Mouse (Mus musculus): ENCODE results near the gene Gm4756. TPM values are rescaled to one million over a fixed set of nuclear protein-coding genes. Genes with fewer than 3 reads are reported as not detected.
"Not testable (repeated sequence)": the region's sequence is repeated elsewhere in the genome, so short reads cannot be mapped to it uniquely, and the experiment has no call there.

Gm4756 gene
- polyA plus RNA-seq, 1 experiment: not detected

DNA sequence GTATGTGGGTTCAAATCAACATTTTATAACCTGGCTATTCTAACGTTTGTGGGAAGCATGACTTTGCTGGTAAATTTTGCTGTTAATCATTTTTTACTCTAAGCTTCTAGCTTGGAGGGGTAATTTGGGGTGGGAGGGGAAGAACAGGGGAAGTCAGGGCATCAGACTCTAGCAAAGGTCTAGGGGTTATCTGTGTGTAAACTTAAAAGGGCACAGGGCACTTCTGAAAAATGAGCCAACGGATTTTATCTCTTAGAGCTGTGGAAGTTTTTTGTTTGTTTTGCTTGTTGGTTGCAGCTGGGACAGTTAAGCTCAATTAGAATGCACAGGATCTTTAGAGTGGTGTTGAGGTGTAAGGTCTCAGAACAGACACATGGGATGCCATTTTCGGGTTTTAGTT, 11.4 kb downstream of the Gm4756 start:
- Histone ChIP-seq H3K27me3 (ENCODE audit: control insufficient read depth, insufficient read depth, low read length) (no peaks in the 10 kb centered on the region), H3K4me3 (ENCODE audit: control insufficient read depth, low read depth, low read length) (no peak overlapping the region), H3K36me3 (ENCODE audit: control insufficient read depth, insufficient read depth, low read length) (no peaks in the 10 kb centered on the region), H3K27ac (ENCODE audit: control insufficient read depth, insufficient read depth, low read depth, low read length) (no peak overlapping the region), H3K4me1 (ENCODE audit: control insufficient read depth, insufficient read depth, low read length) (no peaks in the 10 kb centered on the region)
- TF ChIP-seq POLR2A (IDR thresholded peaks at IDR 0.05; ENCODE audit: control insufficient read depth, low read depth, low read length): no peak

DNA sequence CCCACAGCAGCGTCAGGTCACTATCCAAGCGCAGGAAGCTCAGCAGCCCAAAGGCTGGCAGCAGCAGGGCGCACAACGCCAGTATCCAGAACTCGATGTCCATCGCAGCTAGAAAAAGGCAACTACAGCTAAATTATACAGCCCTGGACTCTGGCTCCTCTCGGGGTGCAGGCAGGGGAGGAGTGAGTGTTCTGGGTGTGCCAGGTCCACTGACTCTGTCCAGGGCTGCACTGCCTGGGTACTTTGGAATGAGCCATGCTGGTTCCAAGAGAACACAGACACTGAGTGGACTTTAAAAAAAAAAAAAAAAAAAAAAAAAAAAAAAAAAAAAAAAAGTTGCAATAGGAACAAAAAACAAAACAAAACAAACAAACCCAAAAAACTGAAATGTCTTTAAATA, 20.7 kb downstream of the Gm4756 start:
- Histone ChIP-seq H3K36me3 (ENCODE audit: control insufficient read depth, insufficient read depth, low read length) (no peaks in the 10 kb centered on the region), H3K4me1 (ENCODE audit: control insufficient read depth, insufficient read depth, low read length) (no peaks in the 10 kb centered on the region), H3K4me3 (ENCODE audit: control insufficient read depth, low read depth, low read length) (no peak overlapping the region), H3K27ac (ENCODE audit: control insufficient read depth, insufficient read depth, low read depth, low read length) (no peak overlapping the region), H3K27me3 (ENCODE audit: control insufficient read depth, insufficient read depth, low read length) (no peaks in the 10 kb centered on the region)
- TF ChIP-seq POLR2A (IDR thresholded peaks at IDR 0.05; ENCODE audit: control insufficient read depth, low read depth, low read length) (no peak), CTCF (IDR thresholded peaks at IDR 0.05; ENCODE audit: control insufficient read depth, insufficient read depth, insufficient replicate concordance, low read depth, low read length) (no peak)

DNA sequence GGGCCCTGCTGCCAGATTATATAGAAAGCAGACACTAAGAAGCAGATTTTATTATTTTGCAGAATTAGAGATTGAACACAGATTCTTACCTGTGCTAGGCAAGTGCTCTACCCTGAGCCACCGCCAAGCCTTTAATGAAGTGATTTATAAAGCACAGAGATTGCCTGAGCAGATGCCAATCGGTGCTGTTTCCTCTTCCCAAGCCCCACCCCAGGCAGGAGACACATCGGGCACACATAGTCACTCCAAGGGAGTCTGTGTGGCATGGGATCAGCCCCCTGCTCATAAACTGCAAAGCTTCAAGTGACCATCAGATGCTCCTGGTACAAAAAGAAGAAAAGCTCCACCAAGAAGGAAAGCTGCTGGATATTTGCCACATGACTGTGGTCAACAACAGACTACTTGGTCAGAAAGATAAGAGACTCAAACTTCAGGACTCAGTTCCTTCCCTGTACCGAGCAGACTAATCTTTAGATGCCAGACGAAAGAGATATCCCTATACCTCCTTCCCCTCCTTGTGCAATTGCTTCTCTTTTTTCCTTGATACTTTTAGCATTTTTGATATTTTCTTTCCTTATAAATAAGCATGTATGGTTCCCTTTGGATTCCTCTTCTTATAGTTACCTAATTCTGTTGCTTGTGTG, 26.5 kb downstream of the Gm4756 start:
- no peaks in the 10 kb centered on the region for H3K27me3 ChIP-seq (ENCODE audit: control insufficient read depth, insufficient read depth, low read length)
- H3K27ac ChIP-seq (ENCODE audit: control insufficient read depth, insufficient read depth, low read depth, low read length): no peak overlapping the region
- H3K4me3 ChIP-seq (ENCODE audit: control insufficient read depth, low read depth, low read length): no peak overlapping the region
- no peak for TF ChIP-seq POLR2A (IDR thresholded peaks at IDR 0.05; ENCODE audit: control insufficient read depth, low read depth, low read length)
- no peak for TF ChIP-seq CTCF (IDR thresholded peaks at IDR 0.05; ENCODE audit: control insufficient read depth, insufficient read depth, insufficient replicate concordance, low read depth, low read length)
- H3K4me1 ChIP-seq (ENCODE audit: control insufficient read depth, insufficient read depth, low read length): no peaks in the 10 kb centered on the region
- no peaks in the 10 kb centered on the region for H3K36me3 ChIP-seq (ENCODE audit: control insufficient read depth, insufficient read depth, low read length)

DNA sequence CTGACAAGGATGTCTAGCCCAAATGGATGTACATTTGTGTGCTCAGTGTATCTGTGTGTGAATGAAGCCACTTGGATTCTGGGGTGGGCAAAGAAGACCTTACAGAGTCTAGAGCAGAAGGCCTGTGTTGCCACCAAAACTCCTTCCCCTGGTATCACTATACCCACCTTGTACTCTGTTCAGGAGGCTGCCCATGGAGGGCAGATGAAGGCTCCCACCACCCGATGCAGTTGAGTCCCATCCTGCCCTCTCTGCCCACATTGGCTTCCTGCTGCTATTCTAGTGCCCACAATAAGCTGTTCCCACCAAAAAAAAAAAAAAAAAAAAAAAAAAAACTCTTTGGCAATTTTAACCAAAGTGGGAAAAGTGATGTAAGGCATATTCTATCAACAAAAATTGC, 28.0 kb downstream of the Gm4756 start:
- H3K27ac ChIP-seq (ENCODE audit: control insufficient read depth, insufficient read depth, low read depth, low read length): no peak overlapping the region
- no peaks in the 10 kb centered on the region for H3K36me3 ChIP-seq (ENCODE audit: control insufficient read depth, insufficient read depth, low read length)
- H3K4me1 ChIP-seq (ENCODE audit: control insufficient read depth, insufficient read depth, low read length): no peaks in the 10 kb centered on the region
- no peaks in the 10 kb centered on the region for H3K27me3 ChIP-seq (ENCODE audit: control insufficient read depth, insufficient read depth, low read length)
- TF ChIP-seq CTCF (IDR thresholded peaks at IDR 0.05; ENCODE audit: control insufficient read depth, insufficient read depth, insufficient replicate concordance, low read depth, low read length): no peak
- no peak for TF ChIP-seq POLR2A (IDR thresholded peaks at IDR 0.05; ENCODE audit: control insufficient read depth, low read depth, low read length)
- no peak overlapping the region for H3K4me3 ChIP-seq (ENCODE audit: control insufficient read depth, low read depth, low read length)

DNA sequence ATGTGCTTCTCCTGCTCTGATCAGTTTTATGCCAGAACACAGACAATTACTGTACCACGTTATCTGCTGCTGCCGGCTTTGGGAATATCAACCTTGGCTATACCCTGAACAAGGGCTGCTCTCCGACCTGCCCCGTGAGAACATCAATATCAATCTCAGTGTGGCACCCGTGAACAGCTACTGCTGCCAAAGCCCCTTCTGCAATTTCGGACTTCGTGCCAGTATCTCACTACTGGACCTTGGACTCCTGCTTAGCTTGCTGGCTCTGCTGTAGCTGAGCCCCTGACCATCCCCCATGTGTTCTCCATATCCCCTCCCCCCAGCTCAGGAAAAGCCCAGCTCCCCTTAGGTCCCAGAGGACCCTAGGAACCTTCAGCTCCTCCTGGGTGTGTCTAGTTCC, 28.6 kb downstream of the Gm4756 start:
- no peak overlapping the region for H3K27ac ChIP-seq (ENCODE audit: control insufficient read depth, insufficient read depth, low read depth, low read length)
- TF ChIP-seq CTCF (IDR thresholded peaks at IDR 0.05; ENCODE audit: control insufficient read depth, insufficient read depth, insufficient replicate concordance, low read depth, low read length): no peak
- no peak for TF ChIP-seq POLR2A (IDR thresholded peaks at IDR 0.05; ENCODE audit: control insufficient read depth, low read depth, low read length)
- no peak overlapping the region for H3K4me3 ChIP-seq (ENCODE audit: control insufficient read depth, low read depth, low read length)
- H3K27me3 ChIP-seq (ENCODE audit: control insufficient read depth, insufficient read depth, low read length): no peaks in the 10 kb centered on the region
- H3K4me1 ChIP-seq (ENCODE audit: control insufficient read depth, insufficient read depth, low read length): no peaks in the 10 kb centered on the region
- no peaks in the 10 kb centered on the region for H3K36me3 ChIP-seq (ENCODE audit: control insufficient read depth, insufficient read depth, low read length)

DNA sequence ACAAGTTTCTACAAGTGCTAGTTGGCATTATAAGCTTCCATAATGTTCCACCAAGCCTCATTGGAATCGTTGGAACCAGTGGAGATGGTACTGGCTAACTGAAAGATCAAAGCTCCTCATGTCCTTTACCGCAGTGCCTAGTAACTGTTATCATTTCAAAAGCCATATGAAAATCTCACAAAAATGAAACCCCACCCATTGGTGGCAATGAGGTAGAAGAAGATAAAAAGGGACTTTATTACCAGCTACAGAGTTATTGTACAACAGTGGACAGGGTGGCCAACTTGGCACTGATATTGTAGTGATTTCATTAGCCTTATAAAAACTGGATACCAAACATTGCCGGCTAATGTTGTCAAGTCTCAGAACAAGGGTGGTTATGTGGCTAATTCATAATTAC, 37.4 kb downstream of the Gm4756 start:
- no peak for TF ChIP-seq CTCF (IDR thresholded peaks at IDR 0.05; ENCODE audit: control insufficient read depth, insufficient read depth, insufficient replicate concordance, low read depth, low read length)
- no peaks in the 10 kb centered on the region for H3K4me1 ChIP-seq (ENCODE audit: control insufficient read depth, insufficient read depth, low read length)
- no peaks in the 10 kb centered on the region for H3K27me3 ChIP-seq (ENCODE audit: control insufficient read depth, insufficient read depth, low read length)
- H3K36me3 ChIP-seq (ENCODE audit: control insufficient read depth, insufficient read depth, low read length): no peaks in the 10 kb centered on the region
- no peak overlapping the region for H3K4me3 ChIP-seq (ENCODE audit: control insufficient read depth, low read depth, low read length)
- H3K27ac ChIP-seq (ENCODE audit: control insufficient read depth, insufficient read depth, low read depth, low read length): no peak overlapping the region

DNA sequence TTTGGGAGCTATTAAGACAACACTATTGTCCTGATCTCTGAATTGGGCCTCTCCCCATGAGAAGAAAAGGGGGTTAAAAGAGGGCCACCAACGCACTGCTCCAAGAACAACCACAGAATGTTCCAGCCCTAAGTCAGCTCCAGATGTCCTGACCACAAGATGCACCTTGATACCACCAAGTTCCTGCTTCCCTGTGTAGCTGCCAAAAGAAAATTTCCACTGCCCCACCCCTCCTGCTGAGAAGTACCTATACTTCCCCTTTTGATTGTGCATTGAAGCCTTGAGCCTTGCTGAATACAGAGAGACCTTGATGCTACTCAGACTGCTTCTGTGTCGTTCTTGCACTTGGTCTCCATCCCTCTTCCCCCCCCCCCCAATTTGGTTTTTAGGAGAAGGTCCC, 50.7 kb downstream of the Gm4756 start:
- H3K36me3 ChIP-seq (ENCODE audit: control insufficient read depth, insufficient read depth, low read length); H3K27ac ChIP-seq (ENCODE audit: control insufficient read depth, insufficient read depth, low read depth, low read length); H3K27me3 ChIP-seq (ENCODE audit: control insufficient read depth, insufficient read depth, low read length); H3K4me1 ChIP-seq (ENCODE audit: control insufficient read depth, insufficient read depth, low read length); H3K4me3 ChIP-seq (ENCODE audit: control insufficient read depth, low read depth, low read length): not testable (repeated sequence)

DNA sequence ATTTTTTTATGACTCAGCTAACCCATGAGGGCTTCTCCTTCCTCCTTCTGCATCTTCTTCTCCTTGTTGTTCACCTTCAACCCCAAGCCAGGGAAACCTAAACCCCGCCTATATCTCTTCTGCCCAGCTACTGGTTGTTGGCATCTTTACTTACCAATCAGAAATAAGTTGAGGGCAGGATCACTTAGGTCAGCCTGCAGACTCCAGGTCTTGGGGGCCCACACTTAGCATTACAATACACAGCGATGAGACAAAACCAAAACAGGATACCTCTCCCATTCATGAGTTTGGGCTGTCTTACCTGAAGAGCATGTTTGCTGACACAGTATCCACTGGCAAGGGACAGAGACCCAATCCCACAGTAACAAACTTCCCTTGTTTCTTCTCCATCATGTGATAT, 55.5 kb downstream of the Gm4756 start:
- H3K27ac ChIP-seq (ENCODE audit: control insufficient read depth, insufficient read depth, low read depth, low read length): no peak overlapping the region
- H3K27me3 ChIP-seq (ENCODE audit: control insufficient read depth, insufficient read depth, low read length): no peaks in the 10 kb centered on the region
- H3K4me1 ChIP-seq (ENCODE audit: control insufficient read depth, insufficient read depth, low read length): no peaks in the 10 kb centered on the region
- no peak for TF ChIP-seq POLR2A (IDR thresholded peaks at IDR 0.05; ENCODE audit: control insufficient read depth, low read depth, low read length)
- TF ChIP-seq CTCF (IDR thresholded peaks at IDR 0.05; ENCODE audit: control insufficient read depth, insufficient read depth, insufficient replicate concordance, low read depth, low read length): no peak
- H3K4me3 ChIP-seq (ENCODE audit: control insufficient read depth, low read depth, low read length): no peak overlapping the region
- H3K36me3 ChIP-seq (ENCODE audit: control insufficient read depth, insufficient read depth, low read length): no peaks in the 10 kb centered on the region

All from testis, adult 2 months (tissue).